Mouse (Mus musculus) small intestine, adult 2 months (tissue): ENCODE measurements around the gene Ccne1.

Source experiments
- CTCF ChIP-seq: fragments of 200-500 bp; IDR thresholded peaks from 2 replicates; pipeline ENCODE4 v1.5.1; 2012; ENCODE audit warnings: low read depth, mild to moderate bottlenecking, control low read depth, inconsistent platforms, low read length, moderate library complexity, mixed read lengths; ENCODE audit not compliant: insufficient replicate concordance, insufficient read length; ENCODE audit errors: extremely low read depth
- POLR2A ChIP-seq: fragments of 200-500 bp; IDR thresholded peaks from 2 replicates; pipeline ENCODE4 v1.6.1; 2012; ENCODE audit warnings: low read depth, mild to moderate bottlenecking, control low read depth, inconsistent platforms, low read length, moderate library complexity

DNA sequence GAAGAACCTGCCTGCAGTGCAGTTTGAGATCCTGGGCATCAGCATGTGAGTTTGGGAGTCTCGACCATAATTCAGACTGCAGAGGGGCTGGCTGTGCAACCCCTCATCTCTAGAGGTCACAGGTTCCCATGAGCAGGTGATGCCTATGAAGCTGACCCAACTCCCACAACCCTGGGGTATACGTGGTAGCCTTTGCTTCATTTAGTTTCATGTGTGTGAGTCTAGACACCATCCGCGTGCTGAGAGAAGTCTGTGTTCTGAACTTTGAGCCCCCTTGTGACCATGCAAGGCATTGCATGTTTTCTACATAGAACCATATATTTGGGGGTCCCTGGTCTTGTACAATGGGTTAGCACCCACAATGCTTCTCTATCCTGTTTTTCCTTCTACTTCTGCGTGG lies 23.9 kb upstream of the Ccne1 start:
- TF ChIP-seq CTCF (peak; percentile 14; the same call in 1 of the 2 replicates), POLR2A (no peak)
